Mouse (Mus musculus) MEL (cell line): ENCODE results near the gene Tk2. TPM values are rescaled to one million over a fixed set of nuclear protein-coding genes. Genes with fewer than 3 reads are reported as not detected.

Experiments used
- DNase-seq: peaks from one replicate; pipeline ENCODE4 v3.0.0; 2011; ENCODE audit warnings: low read depth, low spot score
- H3K27ac ChIP-seq: 2 replicates; pipeline ENCODE4 v1.5.1; 2012; ENCODE audit warnings: low read depth, mild to moderate bottlenecking, control low read depth, low read length, moderate library complexity; ENCODE audit not compliant: control insufficient read depth
- H3K27me3 ChIP-seq, 2 experiments: fragments of 150-350 bp in 1 of 2; sonication (generic) in 1 of 2; 2 replicates each; pipeline ENCODE4 v1.6.1; 2012; ENCODE audit warnings: low read length in 2 of 2, mild to moderate bottlenecking in 2 of 2, improper control_type of control experiment in 1 of 2, moderate library complexity in 1 of 2; ENCODE audit not compliant: insufficient read depth in 2 of 2, control insufficient read depth in 1 of 2
- H3K36me3 ChIP-seq, 2 experiments: 2 replicates each; pipeline ENCODE4 v1.6.1; 2012 to 2014; ENCODE audit warnings: low read length in 2 of 2, improper control_type of control experiment in 1 of 2, inconsistent platforms in 1 of 2, mild to moderate bottlenecking in 1 of 2; ENCODE audit not compliant: insufficient read depth in 2 of 2, control insufficient read depth in 1 of 2
- H3K4me1 ChIP-seq, 2 experiments: fragments of 150-350 bp in 1 of 2; sonication (generic) in 1 of 2; 2 replicates each; pipeline ENCODE4 v1.6.1; 2012; ENCODE audit warnings: low read length in 2 of 2, improper control_type of control experiment in 1 of 2, mild to moderate bottlenecking in 1 of 2; ENCODE audit not compliant: insufficient read depth in 2 of 2, control insufficient read depth in 1 of 2
- H3K4me3 ChIP-seq, 2 experiments: fragments of 150-350 bp in 1 of 2; sonication (generic) in 1 of 2; 2 replicates each; pipeline ENCODE4 v1.5.1; 2012; ENCODE audit warnings: low read depth in 2 of 2, low read length in 2 of 2, mild to moderate bottlenecking in 2 of 2, moderate library complexity in 2 of 2, control low read depth in 1 of 2, improper control_type of control experiment in 1 of 2; ENCODE audit not compliant: control insufficient read depth in 1 of 2, insufficient read depth in 1 of 2
- H3K79me2 ChIP-seq: 2 replicates; pipeline ENCODE4 v1.6.1; 2012; ENCODE audit warnings: mild to moderate bottlenecking, low read length, moderate library complexity; ENCODE audit not compliant: control insufficient read depth, poor library complexity, insufficient read depth
- H3K9ac ChIP-seq: 2 replicates; pipeline ENCODE4 v1.6.1; 2012; ENCODE audit warnings: low read depth, mild to moderate bottlenecking, control low read depth, low read length, moderate library complexity; ENCODE audit not compliant: control insufficient read depth, poor library complexity, severe bottlenecking
- H3K9me3 ChIP-seq: fragments of 150-350 bp; sonication (generic); replicated peaks from 2 replicates; pipeline ENCODE4 v1.6.1; 2012; ENCODE audit warnings: mild to moderate bottlenecking, low read length, improper control_type of control experiment, moderate library complexity; ENCODE audit not compliant: insufficient read depth
- CHD1 ChIP-seq: IDR thresholded peaks from 2 replicates; pipeline ENCODE4 v1.6.1; 2012; ENCODE audit warnings: low read depth, mild to moderate bottlenecking, inconsistent platforms, low read length, improper control_type of control experiment
- HCFC1 ChIP-seq: IDR thresholded peaks from 2 replicates; pipeline ENCODE4 v1.6.1; 2012; ENCODE audit warnings: low read depth, mild to moderate bottlenecking, inconsistent platforms, low read length, improper control_type of control experiment, moderate library complexity
- JUND ChIP-seq: IDR thresholded peaks from 2 replicates; pipeline ENCODE4 v1.6.1; 2011; ENCODE audit warnings: low read depth, mild to moderate bottlenecking, improper control_type of control experiment, low read length
- KAT2A ChIP-seq: conservative IDR thresholded peaks from 2 replicates; pipeline ENCODE4 v1.6.1; 2012; ENCODE audit warnings: low read depth, low read length, improper control_type of control experiment, inconsistent platforms
- MAFK ChIP-seq: IDR thresholded peaks from 2 replicates; pipeline ENCODE4 v1.6.1; 2011; ENCODE audit warnings: low read depth, mild to moderate bottlenecking, low read length, improper control_type of control experiment, borderline replicate concordance
- MAX ChIP-seq: IDR thresholded peaks from 2 replicates; pipeline ENCODE4 v1.6.1; 2011; ENCODE audit warnings: low read length, improper control_type of control experiment
- MEF2A ChIP-seq: IDR thresholded peaks from 2 replicates; pipeline ENCODE4 v1.6.1; 2014; ENCODE audit warnings: low read depth, mild to moderate bottlenecking, inconsistent platforms, low read length, improper control_type of control experiment; ENCODE audit not compliant: poor library complexity, insufficient replicate concordance, severe bottlenecking; ENCODE audit errors: extremely low read depth
- MXI1 ChIP-seq: IDR thresholded peaks from 2 replicates; pipeline ENCODE4 v1.6.1; 2011; ENCODE audit warnings: mild to moderate bottlenecking, low read depth, low read length, improper control_type of control experiment
- MYC ChIP-seq: IDR thresholded peaks from 2 replicates; pipeline ENCODE4 v1.6.1; 2011; ENCODE audit warnings: low read depth, mild to moderate bottlenecking, low read length, improper control_type of control experiment, moderate library complexity
- NELFE ChIP-seq: IDR thresholded peaks from 2 replicates; pipeline ENCODE4 v1.6.1; 2011; ENCODE audit warnings: low read depth, low read length, improper control_type of control experiment
- POLR2A ChIP-seq, 2 experiments: IDR thresholded peaks; 2 replicates each; pipeline ENCODE4 v1.6.1; 2011 to 2012; ENCODE audit warnings: low read length in 2 of 2, mild to moderate bottlenecking in 2 of 2, control low read depth in 1 of 2, improper control_type of control experiment in 1 of 2, low read depth in 1 of 2, moderate library complexity in 1 of 2; ENCODE audit not compliant: control insufficient read depth in 1 of 2, insufficient read depth in 1 of 2, poor library complexity in 1 of 2
- POLR2AphosphoS5 ChIP-seq: IDR thresholded peaks from 2 replicates; pipeline ENCODE4 v1.6.1; 2012; ENCODE audit warnings: low read depth, borderline replicate concordance, mild to moderate bottlenecking, inconsistent platforms, low read length, moderate library complexity, mixed read lengths
- RAD21 ChIP-seq: IDR thresholded peaks from 2 replicates; pipeline ENCODE4 v1.6.1; 2011; ENCODE audit warnings: mild to moderate bottlenecking, low read depth, low read length, improper control_type of control experiment
- RCOR1 ChIP-seq: IDR thresholded peaks from 2 replicates; pipeline ENCODE4 v1.6.1; 2012; ENCODE audit warnings: low read depth, mild to moderate bottlenecking, inconsistent platforms, low read length, improper control_type of control experiment
- SIN3A ChIP-seq: IDR thresholded peaks from 2 replicates; pipeline ENCODE4 v1.6.1; 2012; ENCODE audit warnings: low read length, improper control_type of control experiment, inconsistent platforms
- SMC3 ChIP-seq: IDR thresholded peaks from 2 replicates; pipeline ENCODE4 v1.6.1; 2011; ENCODE audit warnings: low read depth, low read length, improper control_type of control experiment
- TAL1 ChIP-seq: IDR thresholded peaks from 2 replicates; pipeline ENCODE4 v1.6.1; 2012; ENCODE audit warnings: mild to moderate bottlenecking, inconsistent platforms, low read length, moderate library complexity, mixed read lengths
- TBP ChIP-seq: IDR thresholded peaks from 2 replicates; pipeline ENCODE4 v1.8.0; 2011; ENCODE audit warnings: low read depth, low read length, improper control_type of control experiment
- TCF12 ChIP-seq: IDR thresholded peaks from 2 replicates; pipeline ENCODE4 v1.6.1; 2014; ENCODE audit warnings: low read depth, mild to moderate bottlenecking, inconsistent platforms, low read length, improper control_type of control experiment, moderate library complexity
- UBTF ChIP-seq: IDR thresholded peaks from 2 replicates; pipeline ENCODE4 v1.6.1; 2012; ENCODE audit warnings: low read depth, mild to moderate bottlenecking, inconsistent platforms, low read length, improper control_type of control experiment, moderate library complexity, borderline replicate concordance; ENCODE audit not compliant: insufficient read depth
- ZC3H11A ChIP-seq: IDR thresholded peaks from 2 replicates; pipeline ENCODE4 v1.6.1; 2012; ENCODE audit warnings: low read depth, mild to moderate bottlenecking, inconsistent platforms, low read length, improper control_type of control experiment
- polyA plus RNA-seq, 2 experiments: library from polyadenylated mRNA; stranded (reverse) in 1 of 2; unstranded in 1 of 2; fragments of >175 nt in 1 of 2; fragments of >200 nt in 1 of 2; gene quantifications; 2 replicates each; pipeline versions ENCODE4 v1.2.1 to v1.2.4; 2012; ENCODE audit warnings: low replicate concordance in 2 of 2, low read depth in 1 of 2; ENCODE audit not compliant: insufficient read length in 2 of 2, insufficient read depth in 1 of 2, missing spikeins in 1 of 2
- total RNA-seq: library from RNA; depleted of rRNA; stranded (reverse); fragments of 300-350 nt; gene quantifications from 2 replicates; pipeline ENCODE4 v1.2.3, GENCODE M21; 2012

Tk2 gene
- total and polyA plus RNA-seq, 3 experiments, result 18.6 to 26.8 TPM; not detected in 1

DNA sequence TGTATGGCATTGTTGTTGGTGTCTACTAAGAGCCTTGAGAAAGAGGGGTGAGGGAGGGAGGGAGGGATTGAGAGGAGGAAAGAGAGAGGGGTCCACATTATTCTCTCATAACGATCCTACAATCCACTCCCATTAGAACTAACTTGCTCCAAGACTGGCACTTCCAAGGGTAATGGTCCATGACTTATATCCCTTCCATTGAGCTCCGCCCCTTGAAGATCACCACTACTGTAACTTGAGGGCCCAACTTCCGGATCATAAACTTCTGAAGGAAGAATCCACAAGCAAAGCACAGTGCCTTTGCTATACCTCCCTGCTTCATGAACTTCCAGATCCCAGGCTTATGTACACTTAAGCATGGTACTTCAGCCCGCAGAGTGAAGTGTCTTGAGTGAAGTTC, 46.0 kb downstream of the Tk2 start:
- Histone ChIP-seq H3K27ac (no peak overlapping the region), H3K4me1 (no peaks in the 10 kb centered on the region), H3K27me3 (no peaks in the 10 kb centered on the region; a peak in 1 of 4 replicates), H3K4me3 (no peak overlapping the region), H3K36me3 (no peaks in the 10 kb centered on the region), H3K9me3 (no peaks in the 10 kb centered on the region), H3K9ac (no peak overlapping the region), H3K79me2 (no peaks in the 10 kb centered on the region)
- no peak for TF ChIP-seq KAT2A
- no peak for TF ChIP-seq RCOR1
- TF ChIP-seq ZC3H11A, result no peak
- no peak for TF ChIP-seq MEF2A
- no peak for TF ChIP-seq SMC3
- TF ChIP-seq TBP, result no peak
- TF ChIP-seq HCFC1, result no peak
- TF ChIP-seq CHD1, result no peak
- TF ChIP-seq MXI1, result no peak
- TF ChIP-seq UBTF, result no peak
- DNase-seq, result no peak

DNA sequence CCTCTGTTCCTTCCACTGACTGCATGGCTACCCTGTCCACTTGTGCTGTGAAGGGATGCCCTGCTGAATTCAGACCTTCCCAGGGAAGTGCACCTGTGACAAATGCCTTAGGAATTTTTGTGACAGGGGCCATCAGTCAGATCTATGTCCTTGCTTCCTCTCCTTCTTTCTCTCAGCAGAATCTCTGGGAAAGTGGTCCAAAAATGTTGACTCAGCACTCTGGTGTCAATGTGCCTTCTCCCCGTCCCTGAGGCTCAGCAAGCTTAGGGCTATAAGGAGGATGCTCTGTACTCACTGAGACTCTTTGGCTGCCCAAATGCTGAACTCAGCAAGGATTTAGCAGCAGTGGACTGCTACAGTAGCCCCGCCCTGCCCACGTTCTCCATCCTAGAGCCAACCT, 46.7 kb downstream of the Tk2 start:
- Histone ChIP-seq H3K9me3 (no peaks in the 10 kb centered on the region), H3K27me3 (no peaks in the 10 kb centered on the region; a peak in 1 of 4 replicates), H3K27ac (no peak overlapping the region), H3K4me3 (no peak overlapping the region), H3K4me1 (no peaks in the 10 kb centered on the region), H3K9ac (no peak overlapping the region), H3K79me2 (no peaks in the 10 kb centered on the region), H3K36me3 (no peaks in the 10 kb centered on the region)
- TF ChIP-seq TAL1, result no peak
- TF ChIP-seq MAX, result no peak
- 0 out of 2 replicates have a peak, but pooled peaks have one; percentile 26 for TF ChIP-seq MAFK
- no peak for TF ChIP-seq JUND
- no peak for TF ChIP-seq NELFE
- DNase-seq, result no peak

DNA sequence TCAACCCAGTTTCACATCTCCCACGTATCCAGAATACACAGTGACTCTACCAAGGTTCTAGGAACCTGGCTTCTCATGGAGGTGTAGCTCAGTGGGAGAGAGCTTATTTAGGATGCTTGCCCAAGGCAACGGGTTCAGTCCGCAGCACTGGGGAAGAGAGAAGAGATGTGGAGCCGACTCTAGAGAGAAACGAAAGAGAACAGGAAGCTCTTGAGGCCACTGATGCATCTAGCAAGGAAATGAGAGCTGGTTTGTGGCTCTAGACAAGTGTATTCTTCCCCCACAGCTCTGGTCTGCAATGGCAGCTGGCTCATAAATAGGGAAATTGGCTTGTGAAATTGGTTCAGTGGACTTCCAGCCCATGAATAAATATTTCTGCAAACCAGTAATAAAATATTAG, 48.6 kb downstream of the Tk2 start:
- no peaks in the 10 kb centered on the region for H3K9me3 ChIP-seq
- H3K36me3 ChIP-seq, result no peaks in the 10 kb centered on the region
- H3K4me1 ChIP-seq, result no peaks in the 10 kb centered on the region
- no peak overlapping the region for H3K9ac ChIP-seq
- H3K27me3 ChIP-seq, result no peaks in the 10 kb centered on the region; a peak in 1 of 4 replicates
- no peak for DNase-seq
- TF ChIP-seq SMC3 (no peak), KAT2A (no peak), POLR2AphosphoS5 (no peak), MYC (no peak), SIN3A (no peak), HCFC1 (no peak), RAD21 (no peak), TCF12 (no peak), CHD1 (no peak), POLR2A (IDR thresholded peaks at IDR 0.05; ENCODE audit: control insufficient read depth in 1 of 2, insufficient read depth in 1 of 2, low read depth in 1 of 2, low read length in 2 of 2, poor library complexity in 1 of 2) (no peak)
- TF ChIP-seq, all 39 proteins: peak for 0
- H3K27ac ChIP-seq, result no peak overlapping the region
- H3K79me2 ChIP-seq, result no peaks in the 10 kb centered on the region
- H3K4me3 ChIP-seq, result no peak overlapping the region
